Mouse (Mus musculus): ENCODE measurements around the gene Galnt11. TPM values are rescaled to one million over a fixed set of nuclear protein-coding genes. Genes with fewer than 3 reads are reported as not detected.
"Not testable (repeated sequence)": the region's sequence is repeated elsewhere in the genome, so short reads cannot be mapped to it uniquely, and the experiment has no call there.

Galnt11 gene
- total RNA-seq (2022), result 10 to 100 TPM in 2 of 4 experiments, 1 to 10 TPM in 2; 9.4 to 12.8 (median 10.3) TPM

GRCm38 (mm10) chr5:25221604-25222003, at the start of gene Galnt11:
TSS of gene Galnt11 (plus strand) at chr5:25221904.
- no peak for DNase-seq (ENCODE audit: low spot score in 2 of 2)

- not testable (repeated sequence) for DNase-seq (ENCODE audit: low spot score in 2 of 2)
Observed at GRCm38 (mm10) chr5:25177937-25178336, 43.8 kb upstream of the Galnt11 start.

- DNase-seq (ENCODE audit: low spot score in 2 of 2), result not testable (repeated sequence)
Observed at GRCm38 (mm10) chr5:25178543-25178942, 43.2 kb upstream of the Galnt11 start.

- DNase-seq (ENCODE audit: low spot score in 2 of 2), result no peak
Observed at GRCm38 (mm10) chr5:25179284-25179683, 42.4 kb upstream of the Galnt11 start.

GRCm38 (mm10) chr5:25179936-25180488, 41.7 kb upstream of the Galnt11 start:
- no peak for DNase-seq (ENCODE audit: low spot score in 2 of 2)

GRCm38 (mm10) chr5:25181004-25181531, 40.6 kb upstream of the Galnt11 start, which contains the start of gene Galntl5:
TSS of gene Galntl5 (plus strand) at chr5:25181460.
- DNase-seq (ENCODE audit: low spot score in 2 of 2), result no peak

- no peak for DNase-seq (ENCODE audit: low spot score in 2 of 2)
Observed at GRCm38 (mm10) chr5:25183595-25183994, 38.1 kb upstream of the Galnt11 start.

- no peak for DNase-seq (ENCODE audit: low spot score in 2 of 2)
Observed at GRCm38 (mm10) chr5:25184594-25184993, 37.1 kb upstream of the Galnt11 start.

- DNase-seq (ENCODE audit: low spot score in 2 of 2), result no peak
Observed at GRCm38 (mm10) chr5:25187727-25188126, 34.0 kb upstream of the Galnt11 start.

- no peak for DNase-seq (ENCODE audit: low spot score in 2 of 2)
Observed at GRCm38 (mm10) chr5:25188802-25189201, 32.9 kb upstream of the Galnt11 start.

- no peak for DNase-seq (ENCODE audit: low spot score in 2 of 2)
Observed at GRCm38 (mm10) chr5:25190521-25190920, 31.2 kb upstream of the Galnt11 start.

- DNase-seq (ENCODE audit: low spot score in 2 of 2), result no peak
Observed at GRCm38 (mm10) chr5:25211872-25212271, 9.8 kb upstream of the Galnt11 start.

GRCm38 (mm10) chr5:25213216-25213615, 8.5 kb upstream of the Galnt11 start:
- DNase-seq (ENCODE audit: low spot score in 2 of 2), result not testable (repeated sequence)

- DNase-seq (ENCODE audit: low spot score in 2 of 2), result no peak
Observed at GRCm38 (mm10) chr5:25215006-25215405, 6.7 kb upstream of the Galnt11 start.

GRCm38 (mm10) chr5:25222752-25223702, 1.3 kb downstream of the Galnt11 start, which contains the start of gene E130116L18Rik:
TSS of gene E130116L18Rik (minus strand) at chr5:25223153.
- DNase-seq (ENCODE audit: low spot score in 2 of 2), result peak; percentile 74 to 75

- not testable (repeated sequence) for DNase-seq (ENCODE audit: low spot score in 2 of 2)
Observed at GRCm38 (mm10) chr5:25224377-25224776, 2.7 kb downstream of the Galnt11 start.

GRCm38 (mm10) chr5:25243101-25243500, 21.4 kb downstream of the Galnt11 start:
- DNase-seq (ENCODE audit: low spot score in 2 of 2), result no peak

- DNase-seq (ENCODE audit: low spot score in 2 of 2), result no peak
Observed at GRCm38 (mm10) chr5:25245806-25246472, 24.2 kb downstream of the Galnt11 start.

- no peak for DNase-seq (ENCODE audit: low spot score in 2 of 2)
Observed at GRCm38 (mm10) chr5:25246473-25246865, 24.8 kb downstream of the Galnt11 start.

- DNase-seq (ENCODE audit: low spot score in 2 of 2), result no peak
Observed at GRCm38 (mm10) chr5:25247036-25247435, 25.3 kb downstream of the Galnt11 start.

- no peak for DNase-seq (ENCODE audit: low spot score in 2 of 2)
Observed at GRCm38 (mm10) chr5:25252423-25252822, 30.7 kb downstream of the Galnt11 start.

All from gastrocnemius, adult 8-10 months (tissue).